Mouse (Mus musculus) natural killer cell, adult 2 months (primary cell): ENCODE measurements around the gene Rgma.
A peak's percentile ranks its signal among the peaks of the same experiment; 100 is the strongest.

ENCODE experiments used
- DNase-seq, 2 experiments: peaks; one replicate each; pipeline ENCODE4 v3.0.0; 2022; ENCODE audit warnings: low spot score in 2 of 2

Rgma gene

DNA sequence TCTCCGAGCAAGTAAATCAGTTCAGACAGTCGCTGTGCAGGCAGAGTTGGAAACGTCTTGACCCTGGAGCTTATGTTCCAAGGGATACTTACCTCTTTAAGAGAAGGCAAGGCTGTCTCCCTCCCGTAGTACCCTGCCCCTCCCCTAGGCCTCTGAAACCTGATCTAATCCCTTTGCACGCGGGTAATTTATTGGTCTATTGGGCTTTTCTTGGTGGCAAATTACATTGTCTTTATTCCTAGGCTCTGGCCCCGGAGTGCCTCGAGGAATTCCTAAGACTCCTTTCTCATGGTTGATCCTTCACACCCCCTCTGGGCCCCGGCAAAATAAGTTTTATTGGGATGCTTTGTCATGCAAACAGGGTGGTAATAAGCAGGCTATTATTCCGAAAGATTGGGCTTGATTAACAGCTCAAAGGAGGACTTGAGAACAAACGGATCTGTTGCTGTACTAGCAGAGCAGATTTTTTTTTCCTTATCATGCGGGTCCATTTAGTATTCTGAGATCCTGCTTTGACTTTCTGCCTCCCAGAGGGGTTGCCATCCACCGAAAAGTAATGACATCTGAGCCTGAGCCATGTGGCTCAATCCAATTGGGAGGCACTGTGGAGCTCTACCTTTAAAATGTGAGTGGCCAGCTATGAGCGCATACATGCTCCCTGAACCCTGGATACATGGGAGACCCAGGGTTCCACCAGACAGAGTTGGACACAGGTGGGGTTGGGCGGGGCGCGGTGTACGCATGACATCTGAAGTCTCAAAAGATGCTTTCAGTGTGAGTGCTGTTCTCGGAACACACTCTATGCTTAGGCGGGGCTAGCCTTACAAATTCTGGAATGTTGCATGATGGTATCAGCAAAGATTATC, 25.0 kb downstream of the Rgma start:
- DNase-seq, result no peak

DNA sequence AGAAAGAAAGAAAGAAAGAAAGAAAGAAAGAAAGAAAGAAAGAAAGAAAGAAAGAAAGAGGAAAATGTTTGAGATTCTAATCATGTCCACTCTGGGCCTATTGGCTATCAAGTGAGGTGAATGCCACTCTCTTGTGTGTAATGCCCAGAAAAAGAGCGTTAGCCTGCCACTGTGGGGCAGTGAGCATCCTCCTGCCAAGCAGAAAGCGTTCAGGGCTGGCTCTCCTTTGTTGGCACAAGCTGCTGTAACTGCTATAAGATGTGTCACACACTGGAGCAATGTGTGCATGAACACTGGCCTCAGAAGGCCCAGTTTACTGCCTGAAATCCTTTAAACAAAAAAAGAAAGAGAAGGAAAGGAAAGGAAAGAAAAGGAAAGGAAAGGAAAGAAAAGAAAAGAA, 26.8 kb downstream of the Rgma start:
- no peak for DNase-seq

DNA sequence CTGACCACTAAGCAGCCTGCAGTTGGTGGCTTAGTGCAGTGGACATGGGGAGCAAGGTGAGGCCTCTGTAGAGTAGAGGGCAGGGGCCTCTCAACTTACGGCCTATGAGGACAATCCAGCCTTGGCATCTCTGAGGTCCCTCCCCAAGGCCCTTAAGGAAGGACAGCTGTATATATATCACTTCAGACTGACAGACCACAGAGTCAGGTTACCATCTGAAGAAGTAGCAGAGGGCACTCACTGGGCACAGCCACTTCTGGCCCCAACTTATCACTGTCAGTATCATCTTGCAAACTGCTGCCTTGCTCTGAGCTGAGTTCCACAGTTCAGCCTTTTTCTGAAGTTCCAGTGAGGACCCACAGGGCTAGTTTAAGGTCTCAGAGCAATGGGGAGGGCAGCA, 27.4 kb downstream of the Rgma start:
- no peak for DNase-seq

DNA sequence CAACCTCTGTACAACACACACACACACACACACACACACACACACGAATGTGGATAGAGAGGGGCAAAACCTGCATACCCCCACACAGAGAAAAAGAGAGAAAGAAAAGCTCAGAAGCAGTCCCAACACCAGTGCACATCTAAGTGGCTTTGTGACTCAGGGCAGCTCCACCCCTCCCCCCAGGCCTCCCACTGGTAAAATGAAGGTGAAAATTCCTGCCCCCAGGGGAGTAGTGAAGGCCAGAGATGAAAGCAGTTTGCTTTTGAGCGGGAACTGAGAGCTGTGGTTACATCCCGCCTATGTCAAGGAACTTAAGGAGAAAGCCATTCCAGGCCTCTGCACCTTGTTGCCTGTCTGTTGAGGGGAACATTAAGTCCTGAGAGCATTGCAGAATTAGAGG, 28.2 kb downstream of the Rgma start:
- DNase-seq, result no peak

DNA sequence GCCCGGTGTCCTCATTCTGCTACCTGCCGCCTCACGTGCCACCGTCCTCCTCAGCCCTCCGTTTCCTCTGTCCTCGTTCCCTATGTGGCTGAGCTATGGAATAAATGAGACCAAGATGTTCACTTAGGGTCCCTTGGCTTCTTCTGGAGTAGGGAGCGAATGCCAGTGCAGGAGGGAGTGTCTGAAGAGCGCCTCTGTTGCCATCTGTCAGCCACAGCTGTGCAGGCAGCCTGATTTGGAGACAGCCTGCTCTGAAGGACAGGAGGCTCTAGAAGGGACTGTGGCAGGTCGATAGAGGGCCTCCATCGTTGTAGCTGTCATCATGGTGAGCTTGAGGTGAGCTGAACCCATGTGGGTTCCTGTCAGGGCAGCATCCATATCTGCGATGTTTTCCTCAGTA, 30.2 kb downstream of the Rgma start:
- DNase-seq, result no peak

DNA sequence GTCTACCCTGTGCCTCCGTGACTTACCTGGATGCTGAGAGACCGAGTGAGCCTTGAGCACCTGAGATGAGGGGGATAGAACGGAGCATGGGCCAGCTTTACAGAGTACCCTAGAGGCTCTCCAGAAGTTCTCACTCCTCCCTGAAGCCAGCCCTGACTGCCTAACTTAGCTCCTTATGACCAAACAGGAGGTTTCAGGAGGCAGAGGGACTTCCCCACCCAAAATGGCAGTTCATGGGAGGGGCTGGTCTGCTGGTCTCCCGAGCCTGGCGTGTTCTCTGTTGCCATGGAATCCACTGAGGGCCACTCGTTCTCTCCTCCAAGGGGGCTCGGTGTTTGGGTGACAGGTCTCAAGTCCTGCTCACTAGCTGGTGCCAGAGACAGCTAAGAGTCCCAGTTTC, 36.2 kb downstream of the Rgma start:
- no peak for DNase-seq

DNA sequence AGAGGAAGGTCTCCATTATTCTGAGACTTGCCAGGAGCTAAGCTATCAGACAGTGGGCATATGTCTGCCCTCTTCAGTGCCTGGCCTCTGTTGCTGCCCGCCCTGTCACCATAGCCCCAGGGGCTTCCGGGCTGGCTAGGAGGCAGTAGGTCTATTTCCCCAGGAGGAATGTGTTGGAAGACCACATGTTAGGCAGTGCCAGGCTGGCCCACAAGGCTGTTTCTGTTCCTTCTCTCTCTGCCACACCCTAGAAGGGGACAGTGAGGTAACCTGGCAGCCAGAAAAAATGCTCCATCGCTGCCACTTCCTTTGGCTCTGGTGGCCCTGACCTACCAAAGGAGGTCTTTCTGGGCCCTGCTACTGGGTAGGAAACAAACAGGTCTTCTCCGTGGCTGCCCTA, 36.7 kb downstream of the Rgma start:
- DNase-seq, result no peak

DNA sequence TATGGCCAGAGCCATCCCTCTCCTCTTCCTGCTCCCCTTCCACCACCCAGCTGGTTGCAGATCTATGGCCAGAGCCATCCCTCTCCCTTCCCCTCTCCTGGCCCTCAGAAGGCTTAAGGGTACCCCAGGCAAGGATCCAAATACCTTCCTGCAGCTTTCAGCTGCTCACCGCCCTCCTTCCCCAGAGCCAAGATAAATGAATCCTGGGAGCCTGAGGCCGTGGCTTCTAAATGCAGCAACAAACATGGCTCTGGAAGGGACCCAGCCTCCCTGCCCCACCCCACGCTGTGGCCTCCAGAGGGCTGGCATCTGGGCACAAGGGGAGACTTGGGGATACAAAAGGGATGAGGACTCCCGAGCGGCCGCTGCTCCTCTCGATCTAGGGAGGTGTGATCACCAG, 37.1 kb downstream of the Rgma start:
- no peak for DNase-seq

DNA sequence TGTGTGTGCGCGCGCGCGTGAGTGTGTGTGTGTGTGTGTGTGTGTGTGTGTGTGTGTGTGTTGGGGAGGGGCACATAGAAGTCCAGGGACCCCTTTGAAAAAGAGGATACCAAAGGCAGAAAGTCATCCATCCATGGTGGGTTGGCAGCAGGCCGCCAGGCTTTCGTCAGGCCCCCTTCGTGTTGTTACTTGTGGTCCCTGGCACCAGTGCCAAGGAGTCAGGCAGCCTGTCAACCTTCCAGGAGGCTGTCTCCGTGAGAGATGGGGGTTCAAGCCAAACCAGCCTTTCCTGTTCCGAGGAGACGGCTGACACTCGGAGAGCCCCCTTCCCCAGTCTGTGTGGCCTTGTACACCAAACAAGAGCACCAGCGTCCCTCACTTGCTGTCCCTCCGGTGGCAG, 38.9 kb downstream of the Rgma start:
- no peak for DNase-seq

DNA sequence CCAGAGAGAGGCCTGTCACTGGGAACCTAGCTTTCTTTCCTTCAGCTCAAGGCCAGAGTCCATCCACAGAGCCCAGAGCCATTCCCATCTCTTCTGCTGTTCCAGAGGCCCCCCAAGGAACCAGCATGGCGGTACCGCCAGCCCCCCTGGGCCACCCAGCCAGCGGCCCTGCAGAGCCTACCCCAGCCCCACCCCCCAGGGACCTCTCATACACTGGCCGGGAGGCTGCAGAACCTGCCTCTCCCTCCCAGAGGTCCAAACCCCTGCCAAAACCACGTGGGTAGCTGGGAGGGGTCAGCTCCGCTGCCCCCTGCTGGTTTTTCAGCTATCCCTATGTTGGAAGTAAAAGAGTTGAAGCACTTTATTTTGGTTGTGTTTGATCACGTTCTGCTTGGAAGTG, 44.1 kb downstream of the Rgma start:
- no peak for DNase-seq

DNA sequence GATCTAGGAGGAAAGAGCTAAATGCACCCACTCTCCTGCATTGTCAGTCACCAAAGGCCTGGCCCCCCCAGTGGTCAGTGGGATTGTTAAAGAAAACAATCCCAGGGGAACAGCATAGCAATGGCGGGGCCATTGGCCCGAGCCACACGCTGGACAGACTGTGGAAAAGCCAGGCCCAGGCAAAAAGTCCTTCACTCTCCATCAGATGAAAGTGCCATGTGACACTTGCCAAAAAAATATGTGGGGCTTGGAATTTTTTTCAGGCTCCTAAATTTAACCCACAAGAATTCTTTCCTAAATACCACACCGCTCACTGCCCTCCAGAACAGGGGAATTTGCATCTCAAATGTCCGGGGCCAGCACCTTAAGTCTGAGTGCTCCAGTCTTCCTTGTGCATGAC, 45.5 kb downstream of the Rgma start:
- DNase-seq, result no peak

DNA sequence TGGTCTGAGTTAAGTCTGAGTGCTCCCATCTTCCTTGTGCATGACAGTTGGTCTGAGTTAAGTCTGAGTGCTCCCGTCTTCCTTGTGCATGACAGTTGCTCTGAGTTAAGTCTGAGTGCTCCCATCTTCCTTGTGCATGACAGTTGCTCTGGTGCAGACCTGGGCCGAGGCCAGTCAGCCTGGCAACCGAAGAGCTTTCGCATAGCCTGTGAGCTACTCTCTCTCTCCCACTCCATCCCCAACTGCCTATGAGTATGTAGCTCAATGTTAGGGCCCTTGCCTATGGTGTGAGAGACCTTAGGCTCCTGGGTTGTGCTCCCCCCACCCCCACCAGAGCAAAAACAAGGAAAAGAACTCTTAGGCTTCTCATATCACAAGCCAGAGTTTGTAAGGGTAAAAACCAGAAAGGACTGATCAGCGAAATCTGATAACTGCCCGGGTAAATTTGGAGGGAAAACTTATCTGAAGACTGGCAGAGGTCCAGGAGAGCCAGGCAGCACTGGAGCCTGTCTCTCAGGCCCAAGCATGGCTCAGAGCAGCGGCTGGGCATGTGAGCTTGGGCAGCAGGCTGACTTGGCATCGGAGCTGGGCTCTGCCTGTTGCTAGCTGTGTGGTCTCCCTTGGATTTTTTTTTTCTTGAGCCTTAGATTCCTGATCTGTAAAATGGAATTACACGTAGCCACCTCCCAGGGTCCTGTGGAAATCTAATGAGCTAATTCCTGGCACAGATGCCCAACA, 46.1 kb downstream of the Rgma start:
- no peak for DNase-seq

DNA sequence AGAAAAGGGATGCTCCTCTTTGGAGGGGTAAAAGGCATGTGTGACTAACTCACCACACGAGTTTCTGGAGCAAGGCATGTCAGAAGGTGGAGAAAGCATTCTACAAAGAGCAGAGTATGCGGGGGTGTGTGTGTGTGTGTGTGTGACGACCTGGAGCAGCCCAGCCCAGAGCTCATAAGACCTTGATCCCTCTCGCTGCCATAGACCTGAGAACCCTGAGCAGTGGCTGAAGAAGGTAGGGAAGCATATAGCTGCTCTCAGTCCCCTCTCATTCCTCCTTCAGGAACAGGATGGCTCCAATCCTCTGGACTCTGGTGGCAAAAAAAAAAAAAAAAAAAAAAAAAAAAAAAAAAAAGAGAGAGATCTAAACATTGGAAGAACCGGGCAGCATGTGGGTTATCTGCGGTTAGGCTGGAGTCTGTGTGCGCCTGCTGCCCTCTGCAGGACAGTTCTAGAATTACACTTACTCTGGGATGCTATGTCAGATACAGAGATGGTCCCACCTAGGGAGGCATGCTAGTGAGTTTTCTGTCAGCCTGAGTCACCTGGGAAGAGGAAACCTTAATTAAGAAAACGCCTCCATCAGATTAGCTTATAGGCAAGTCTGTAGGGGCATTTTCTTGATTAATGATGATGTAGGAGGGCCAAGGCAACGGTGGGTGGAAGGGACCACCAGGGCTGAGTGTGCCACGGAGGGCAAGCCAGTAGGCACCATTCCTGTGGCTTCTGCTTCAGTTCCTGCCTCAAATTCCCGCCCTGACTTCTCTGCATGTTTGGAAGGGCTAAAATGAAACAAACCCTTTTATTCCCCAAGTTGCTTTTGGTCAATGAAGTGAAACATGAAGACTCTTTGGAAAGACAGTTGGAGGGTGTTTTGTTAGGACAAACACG, 47.2 kb downstream of the Rgma start:
- DNase-seq, result peak; percentile 22 to 47

DNA sequence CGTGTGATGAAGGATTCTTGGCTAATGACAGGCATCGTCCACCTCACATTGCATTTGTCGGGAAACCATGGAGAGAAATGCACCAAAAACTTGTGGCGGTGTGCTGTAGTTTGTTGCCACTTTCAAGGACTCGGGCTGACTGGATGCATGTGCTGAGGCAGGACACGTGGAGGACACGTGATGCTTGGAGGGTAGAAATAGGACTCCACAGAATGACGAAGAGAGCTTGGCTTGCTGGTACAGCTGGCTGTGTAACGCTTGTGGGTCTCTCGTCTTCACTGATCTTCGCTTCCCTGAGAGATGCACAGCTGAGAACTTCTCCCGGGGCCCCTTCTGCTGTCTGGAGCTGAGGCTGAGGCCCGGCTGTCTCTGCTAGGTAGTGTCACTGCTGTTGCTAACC, 47.9 kb downstream of the Rgma start:
- no peak for DNase-seq

DNA sequence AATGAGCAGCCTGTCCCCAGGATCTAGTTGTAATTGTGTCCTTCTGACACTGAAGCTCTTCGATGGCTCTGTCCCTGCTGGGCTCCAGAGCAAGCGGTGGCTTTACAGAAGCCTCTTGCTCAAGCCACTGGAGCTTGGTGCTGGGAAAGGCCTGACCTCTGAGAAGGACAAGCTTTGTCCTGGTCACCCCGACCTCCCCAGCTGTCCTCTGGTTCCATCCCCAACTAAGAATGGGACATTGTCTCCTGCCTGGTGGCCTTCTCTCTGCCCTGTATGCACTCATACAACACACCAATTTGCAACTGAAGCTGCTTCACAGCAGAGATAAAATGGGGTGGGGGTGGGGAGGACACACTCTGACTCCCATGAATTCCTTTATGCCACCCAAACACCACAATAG, 48.9 kb downstream of the Rgma start:
- no peak for DNase-seq

DNA sequence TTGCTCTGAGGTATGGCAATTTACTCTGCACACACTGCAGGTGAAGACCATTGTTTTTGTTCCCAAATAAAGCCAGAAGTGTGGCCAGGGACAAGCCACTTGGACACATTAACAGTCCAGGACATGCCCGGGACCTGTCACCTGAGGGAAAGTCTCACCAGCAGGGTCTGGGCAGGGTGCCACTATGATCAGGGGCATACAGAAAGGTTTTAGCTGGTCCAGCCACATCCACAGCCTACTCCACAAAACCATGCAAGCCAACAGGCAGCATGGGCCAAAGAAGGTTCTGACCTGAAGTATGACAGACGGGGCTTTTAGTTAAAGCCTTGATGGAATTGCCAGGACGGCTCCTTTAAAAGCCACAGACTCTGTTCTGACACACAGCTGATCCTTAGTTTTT, 49.4 kb downstream of the Rgma start:
- DNase-seq, result no peak

DNA sequence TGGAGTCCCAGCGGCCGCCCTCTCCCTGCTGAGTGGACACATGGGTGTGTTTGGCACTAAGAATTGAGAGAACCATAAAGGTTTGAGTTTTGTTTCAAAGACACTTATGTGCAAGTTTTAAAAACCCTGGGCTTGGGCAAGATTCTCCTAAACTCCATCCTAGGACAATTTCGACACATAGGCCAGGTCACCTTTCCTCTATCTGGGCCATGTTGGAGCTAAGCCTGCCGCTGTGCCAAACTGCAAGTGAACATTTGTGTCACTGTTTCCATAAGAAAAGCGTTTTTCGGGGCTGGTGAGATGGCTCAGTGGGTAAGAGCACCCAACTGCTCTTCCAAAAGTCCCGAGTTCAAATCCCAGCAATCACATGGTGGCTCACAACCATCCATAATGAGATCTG, 50.1 kb downstream of the Rgma start:
- DNase-seq, result no peak

DNA sequence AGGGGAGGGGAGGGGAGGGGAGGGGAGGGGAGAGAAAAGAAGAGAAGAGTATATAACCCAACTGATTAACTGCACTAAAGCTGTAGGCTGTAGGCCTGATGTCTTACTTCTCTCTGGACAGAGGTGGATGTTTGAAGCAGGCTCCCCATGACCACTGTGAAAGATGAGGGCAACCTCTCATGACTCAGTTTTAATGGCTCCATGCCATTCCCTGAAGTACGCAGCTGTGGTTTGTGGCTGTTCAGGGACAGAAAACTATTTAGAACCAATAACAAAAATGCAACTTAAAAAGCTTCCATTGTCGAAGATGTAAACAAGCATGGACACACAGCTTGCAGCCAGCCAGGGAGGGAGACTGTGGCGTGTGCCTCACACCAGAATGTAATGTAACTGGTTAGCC, 50.9 kb downstream of the Rgma start:
- no peak for DNase-seq

DNA sequence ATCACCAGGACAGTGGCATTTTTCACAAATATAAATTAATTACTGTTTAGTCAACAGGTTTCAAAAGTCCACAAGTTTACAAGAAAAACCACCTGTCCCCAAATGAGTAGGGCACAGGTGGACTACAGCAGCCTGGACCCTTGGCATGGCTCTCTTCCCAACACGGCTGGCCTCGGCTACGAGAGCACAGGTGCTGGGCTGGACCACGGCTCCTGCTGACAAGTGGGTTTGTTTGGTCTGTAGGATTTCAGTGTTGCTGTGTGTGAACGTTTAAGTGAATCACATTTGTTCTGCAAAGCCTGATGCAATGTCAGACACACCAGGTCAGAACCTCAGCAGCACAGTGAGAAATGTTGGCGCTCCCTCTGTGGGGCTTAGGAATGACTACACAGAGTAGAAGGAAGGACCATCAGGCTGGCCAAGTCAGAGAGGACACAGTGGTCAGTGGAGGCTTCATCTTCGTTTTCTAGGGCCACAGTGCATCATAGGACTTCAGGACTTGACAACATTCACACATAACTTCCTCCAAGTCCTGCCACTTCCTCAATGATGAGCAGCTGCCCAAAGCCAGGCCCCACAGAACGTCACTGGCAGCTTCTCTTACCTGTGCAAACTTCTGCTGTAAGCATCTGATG, 51.6 kb downstream of the Rgma start:
- no peak for DNase-seq

DNA sequence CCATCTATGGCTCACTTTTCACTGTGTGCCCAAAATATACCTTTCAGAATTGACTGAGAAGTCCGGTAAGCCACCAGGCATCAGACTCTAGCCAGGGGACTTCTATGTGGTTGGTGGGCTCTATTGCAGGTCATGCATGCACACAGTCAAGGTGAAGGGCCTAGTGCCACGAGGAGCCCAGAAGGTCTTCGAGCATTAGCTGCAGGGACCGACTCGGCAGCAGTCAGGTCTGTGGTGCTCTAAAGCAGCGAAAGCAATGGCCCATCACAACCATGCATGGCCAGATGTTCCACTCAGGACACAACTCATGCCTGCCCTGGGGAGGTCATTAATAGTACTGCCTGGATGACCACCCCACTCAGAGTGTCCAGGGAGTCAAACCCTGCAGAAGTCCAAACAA, 52.5 kb downstream of the Rgma start:
- DNase-seq, result no peak

DNA sequence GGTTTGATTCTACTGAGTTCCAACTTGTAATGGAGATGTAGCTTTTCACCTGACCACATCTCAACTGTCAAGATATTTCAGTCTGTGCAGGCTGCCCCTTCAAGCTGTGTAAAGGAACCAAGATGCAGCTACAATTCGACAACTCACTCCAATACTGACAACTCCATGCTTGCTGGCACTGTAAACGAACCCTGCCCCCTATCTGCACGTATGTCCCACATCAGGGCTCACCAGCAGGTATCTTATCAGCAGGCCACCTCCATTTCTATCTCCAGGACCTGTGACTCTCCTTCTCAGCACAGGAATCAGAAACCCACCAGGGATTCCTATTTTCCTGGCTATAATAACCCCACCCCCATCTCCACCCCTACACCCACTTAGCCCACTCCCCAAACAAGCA, 53.2 kb downstream of the Rgma start:
- DNase-seq, result no peak
